Mouse (Mus musculus) ES-Bruce4 (cell line): ENCODE results near the gene Mob3a. TPM values are rescaled to one million over a fixed set of nuclear protein-coding genes. Genes with fewer than 3 reads are reported as not detected.

Experiments
- H3K27ac ChIP-seq: 2 replicates; pipeline ENCODE4 v1.5.1; 2012; ENCODE audit warnings: low read length, inconsistent platforms; ENCODE audit not compliant: insufficient read depth
- H3K27me3 ChIP-seq: 2 replicates; pipeline ENCODE4 v1.6.1; 2012; ENCODE audit warnings: mild to moderate bottlenecking, low read length, inconsistent platforms; ENCODE audit not compliant: control insufficient read depth, poor library complexity, insufficient read depth, severe bottlenecking
- H3K36me3 ChIP-seq: 2 replicates; pipeline ENCODE4 v1.6.1; 2012; ENCODE audit warnings: inconsistent platforms, mild to moderate bottlenecking, low read length, moderate library complexity; ENCODE audit not compliant: control insufficient read depth, poor library complexity, insufficient read depth, severe bottlenecking
- H3K4me1 ChIP-seq: one replicate; pipeline ENCODE4 v1.8.1; 2011; ENCODE audit warnings: low read length; ENCODE audit not compliant: control insufficient read depth, insufficient read depth
- H3K4me3 ChIP-seq: 2 replicates; pipeline ENCODE4 v1.5.1; 2011; ENCODE audit warnings: low read depth, mild to moderate bottlenecking, low read length
- H3K9ac ChIP-seq: 2 replicates; pipeline ENCODE4 v1.6.1; 2012; ENCODE audit warnings: low read depth, mild to moderate bottlenecking, inconsistent platforms; ENCODE audit not compliant: poor library complexity, severe bottlenecking
- H3K9me3 ChIP-seq: replicated peaks from 2 replicates; pipeline ENCODE4 v1.6.1; 2012; ENCODE audit warnings: mild to moderate bottlenecking, low read length, inconsistent platforms; ENCODE audit not compliant: control insufficient read depth, poor library complexity, insufficient read depth, severe bottlenecking
- CTCF ChIP-seq: IDR thresholded peaks from one replicate; pipeline ENCODE4 v1.8.1; 2011; ENCODE audit warnings: low read depth, low read length
- EP300 ChIP-seq: IDR thresholded peaks from 2 replicates; pipeline ENCODE4 v1.6.1; 2011; ENCODE audit warnings: low read depth, low read length; ENCODE audit not compliant: insufficient read depth
- POLR2A ChIP-seq: IDR thresholded peaks from one replicate; pipeline ENCODE4 v1.8.1; 2011; ENCODE audit warnings: low read length; ENCODE audit not compliant: insufficient read depth
- polyA plus RNA-seq: library from polyadenylated mRNA; stranded (reverse); fragments of >200 nt; gene quantifications from 2 replicates; pipeline ENCODE4 v1.2.4, GENCODE M21; 2011; ENCODE audit warnings: low read depth; ENCODE audit not compliant: missing spikeins, insufficient read depth, insufficient read length

Gene Mob3a
- polyA plus RNA-seq, 1 experiment = 19.8 TPM

GRCm38 (mm10) chr10:80696502-80697392, 5.0 kb downstream of the Mob3a start:
- Histone ChIP-seq H3K36me3 (no peaks in the 10 kb centered on the region), H3K4me1 (peaks cover 5% of the 10 kb centered on the region), H3K9ac (no peak overlapping the region), H3K27me3 (no peaks in the 10 kb centered on the region), H3K9me3 (no peaks in the 10 kb centered on the region), H3K4me3 (no peak overlapping the region), H3K27ac (peak overlapping the region; percentile 79)
- TF ChIP-seq CTCF (no peak), EP300 (no peak), POLR2A (no peak)

DNA sequence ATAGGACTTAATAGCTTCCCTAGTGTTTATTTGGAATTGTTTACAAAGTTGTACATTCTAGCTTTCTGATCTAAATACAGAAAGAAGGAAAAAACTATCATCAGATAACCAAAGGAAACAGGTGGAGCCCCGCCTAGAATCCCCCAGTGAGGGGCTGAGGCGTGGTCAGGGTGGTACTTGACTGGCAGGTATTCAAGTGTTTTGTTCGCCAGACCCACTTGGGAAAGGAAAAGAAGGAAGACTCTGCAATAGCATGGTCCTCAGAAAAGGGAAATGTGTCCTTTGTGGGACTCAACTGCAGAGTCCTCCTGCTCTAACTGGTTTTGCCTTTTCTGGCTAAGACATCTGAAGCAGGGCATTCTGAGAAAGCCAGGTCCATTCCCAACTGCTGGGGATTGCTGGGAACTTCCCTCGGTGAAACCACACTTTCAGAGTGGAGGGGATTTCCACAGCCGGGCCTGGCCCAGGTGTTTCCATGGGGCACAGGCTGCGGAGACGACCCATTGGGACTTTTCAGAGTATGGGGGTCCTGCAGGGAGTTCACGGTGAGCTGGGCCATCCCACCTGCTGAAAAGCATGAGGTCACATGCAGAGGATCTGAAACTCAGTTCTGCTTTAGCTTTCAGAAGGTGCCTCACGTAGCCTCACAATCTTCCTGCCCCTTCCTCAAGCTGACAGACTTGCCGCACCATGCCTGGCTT, 5.8 kb downstream of the Mob3a start:
- TF ChIP-seq CTCF (no peak), EP300 (no peak), POLR2A (no peak)
- no peaks in the 10 kb centered on the region for H3K9me3 ChIP-seq
- peaks cover 5% of the 10 kb centered on the region for H3K4me1 ChIP-seq
- no peak overlapping the region for H3K4me3 ChIP-seq
- no peaks in the 10 kb centered on the region for H3K36me3 ChIP-seq
- H3K9ac ChIP-seq = no peak overlapping the region; the same call in 1 of the 2 replicates
- H3K27me3 ChIP-seq = no peaks in the 10 kb centered on the region
- H3K27ac ChIP-seq = peak overlapping the region; percentile 79

DNA sequence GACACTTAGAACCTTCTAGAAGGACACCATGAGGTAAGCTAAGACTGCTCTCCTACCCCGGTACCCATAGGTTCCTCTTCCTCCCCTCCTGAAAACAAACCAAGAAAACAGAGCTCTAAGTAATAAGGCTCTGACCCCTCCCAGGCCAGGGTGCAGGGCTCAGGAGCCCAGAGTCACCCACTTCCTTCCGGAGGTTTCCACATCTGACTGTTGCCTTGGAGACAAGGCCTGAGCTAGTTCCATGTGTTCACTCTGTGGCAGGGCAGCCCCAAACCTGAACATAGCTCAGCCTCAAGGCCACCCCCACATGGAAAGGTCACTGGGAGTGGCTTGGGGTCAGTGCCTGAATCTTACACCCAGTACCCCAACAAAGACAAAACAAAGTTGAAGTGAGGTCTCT, 6.6 kb downstream of the Mob3a start:
- TF ChIP-seq POLR2A = no peak
- TF ChIP-seq EP300 = no peak
- no peak for TF ChIP-seq CTCF
- no peak overlapping the region for H3K9ac ChIP-seq
- no peaks in the 10 kb centered on the region for H3K27me3 ChIP-seq
- H3K9me3 ChIP-seq = no peaks in the 10 kb centered on the region
- peaks cover 5% of the 10 kb centered on the region for H3K4me1 ChIP-seq
- peak overlapping the region; percentile 54; the same call in 1 of the 2 replicates for H3K27ac ChIP-seq
- H3K36me3 ChIP-seq = no peaks in the 10 kb centered on the region
- no peak overlapping the region for H3K4me3 ChIP-seq

DNA sequence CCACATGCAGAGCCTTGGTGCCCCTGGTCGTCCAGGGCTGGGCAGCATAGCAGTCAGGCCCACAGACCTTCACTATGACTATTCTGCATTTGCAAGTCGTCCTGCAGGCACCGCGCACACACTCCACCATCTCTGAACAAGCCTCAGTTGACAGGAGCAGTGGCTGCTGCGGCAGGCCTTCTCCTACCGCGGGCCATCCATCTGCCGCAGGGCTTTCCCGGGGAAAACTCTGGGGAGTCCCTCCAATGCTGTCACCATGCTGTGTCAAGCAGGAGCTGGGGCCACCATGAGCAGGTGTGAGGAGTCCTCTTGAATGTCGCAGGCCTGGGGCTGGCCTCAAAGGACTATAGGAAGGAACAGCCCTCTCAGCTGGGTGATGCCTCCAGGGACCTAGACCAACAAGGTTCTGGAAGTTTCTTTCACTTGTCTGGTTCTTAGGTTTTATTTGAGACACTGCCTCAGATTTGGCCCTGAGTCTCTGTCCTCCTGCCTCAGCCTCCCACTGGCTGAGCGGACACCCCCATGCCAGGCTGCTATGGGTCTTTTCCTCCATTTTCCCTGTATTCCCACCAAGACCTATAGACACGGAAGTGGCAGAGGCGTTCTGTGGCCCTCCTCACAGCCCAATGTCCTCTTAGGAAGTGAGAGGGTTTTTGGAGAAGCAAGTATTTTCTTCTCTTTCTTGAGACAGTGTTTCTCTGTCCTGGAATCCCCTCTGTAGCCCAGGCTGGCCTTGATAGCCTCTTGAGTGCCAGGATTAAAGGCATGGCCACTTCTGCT, 7.4 kb downstream of the Mob3a start:
- Histone ChIP-seq H3K27me3 (no peaks in the 10 kb centered on the region), H3K9ac (no peak overlapping the region), H3K36me3 (no peaks in the 10 kb centered on the region), H3K9me3 (no peaks in the 10 kb centered on the region), H3K4me1 (peaks cover 5% of the 10 kb centered on the region), H3K4me3 (no peak overlapping the region), H3K27ac (no peak overlapping the region)
- TF ChIP-seq CTCF (no peak), POLR2A (no peak), EP300 (no peak)

GRCm38 (mm10) chr10:80693401-80694045, 8.3 kb downstream of the Mob3a start:
- TF ChIP-seq CTCF = no peak
- no peak for TF ChIP-seq EP300
- no peak for TF ChIP-seq POLR2A
- no peaks in the 10 kb centered on the region for H3K27me3 ChIP-seq
- no peak overlapping the region for H3K4me3 ChIP-seq
- no peaks in the 10 kb centered on the region for H3K9me3 ChIP-seq
- no peak overlapping the region for H3K9ac ChIP-seq
- H3K36me3 ChIP-seq = no peaks in the 10 kb centered on the region
- H3K27ac ChIP-seq = no peak overlapping the region
- H3K4me1 ChIP-seq = peaks cover 5% of the 10 kb centered on the region
